Mouse (Mus musculus) neural tube, embryonic 12.5 days (tissue): ENCODE results near the gene Dennd5a. TPM values are rescaled to one million over a fixed set of nuclear protein-coding genes. Genes with fewer than 3 reads are reported as not detected.
A peak's percentile ranks its signal among the peaks of the same experiment; 100 is the strongest.

Experiments
- ATAC-seq: fragments of 200-750 bp; cut with Nextera tagmentation; 2 replicates; pipeline ENCODE4 v1.8.0; 2017; ENCODE audit warnings: low read depth, mild to moderate bottlenecking, moderate TSS enrichment, moderate library complexity; ENCODE audit not compliant: low FRiP score
- H3K27ac ChIP-seq: fragments of 300-500 bp; sonication (generic); 2 replicates; pipeline ENCODE4 v1.5.1; 2016
- H3K27me3 ChIP-seq: fragments of 300-500 bp; sonication (generic); replicated peaks from 2 replicates; pipeline ENCODE4 v1.6.1; 2016; ENCODE audit warnings: mild to moderate bottlenecking
- H3K36me3 ChIP-seq: fragments of 300-500 bp; sonication (generic); 2 replicates; pipeline ENCODE4 v1.6.1; 2016; ENCODE audit warnings: mild to moderate bottlenecking
- H3K4me1 ChIP-seq: fragments of 300-500 bp; sonication (generic); 2 replicates; pipeline ENCODE4 v1.6.1; 2016
- H3K4me2 ChIP-seq: fragments of 300-500 bp; sonication (generic); replicated peaks from 2 replicates; pipeline ENCODE4 v1.6.1; 2016; ENCODE audit warnings: mild to moderate bottlenecking
- H3K4me3 ChIP-seq: fragments of 300-500 bp; sonication (generic); 2 replicates; pipeline ENCODE4 v1.5.1; 2016
- H3K9ac ChIP-seq: fragments of 300-500 bp; sonication (generic); 2 replicates; pipeline ENCODE4 v1.6.1; 2016; ENCODE audit warnings: mild to moderate bottlenecking
- H3K9me3 ChIP-seq: fragments of 300-500 bp; sonication (generic); 2 replicates; pipeline ENCODE4 v1.6.1; 2016; ENCODE audit warnings: mild to moderate bottlenecking
- WGBS: fragments of 180-500 bp; shearing (Covaris S2); methylation state at CpG from one replicate; pipeline ENCODE4 v1.1.7; 2016; 5-methylcytosine and 5-hydroxymethylcytosine counted together
- polyA plus RNA-seq: library from polyadenylated mRNA; unstranded; fragments of >200 nt; fragmentation: Nextera tagmentation; extraction: Ambion mirVana; gene quantifications from 2 replicates; pipeline ENCODE4 v1.2.1, GENCODE M21; 2016

The Dennd5a gene
- polyA plus RNA-seq, 1 experiment from 2014 or later: 69.9 TPM

DNA sequence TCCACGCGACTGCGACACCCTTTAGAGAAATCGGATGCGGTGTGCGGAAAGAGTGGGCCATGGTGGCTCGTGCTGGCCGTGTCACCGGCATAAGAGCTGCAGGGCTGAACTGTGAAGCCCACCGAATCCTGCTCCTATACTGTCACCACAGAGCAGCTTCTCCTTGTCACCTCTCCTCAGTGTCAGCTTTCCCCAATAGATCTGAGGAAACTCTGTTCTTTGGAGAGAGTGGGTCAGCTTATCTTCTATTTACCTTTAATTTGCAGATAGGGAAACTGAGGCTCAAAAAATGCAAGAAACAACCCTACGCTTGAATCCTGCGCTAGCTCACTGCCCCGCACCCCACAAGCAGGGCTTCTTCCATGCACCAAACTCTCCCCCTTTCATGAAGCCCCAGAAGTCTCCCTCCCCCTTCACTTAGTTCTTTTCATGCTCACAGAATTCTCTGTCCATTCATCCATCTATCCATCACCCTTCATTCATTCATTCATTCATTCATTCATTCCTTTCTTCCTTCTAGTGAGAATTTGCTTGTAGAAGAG, 414 bp upstream of the Dennd5a start:
- 8% methylated on average over 13 of the region's 13 CpGs for WGBS

DNA sequence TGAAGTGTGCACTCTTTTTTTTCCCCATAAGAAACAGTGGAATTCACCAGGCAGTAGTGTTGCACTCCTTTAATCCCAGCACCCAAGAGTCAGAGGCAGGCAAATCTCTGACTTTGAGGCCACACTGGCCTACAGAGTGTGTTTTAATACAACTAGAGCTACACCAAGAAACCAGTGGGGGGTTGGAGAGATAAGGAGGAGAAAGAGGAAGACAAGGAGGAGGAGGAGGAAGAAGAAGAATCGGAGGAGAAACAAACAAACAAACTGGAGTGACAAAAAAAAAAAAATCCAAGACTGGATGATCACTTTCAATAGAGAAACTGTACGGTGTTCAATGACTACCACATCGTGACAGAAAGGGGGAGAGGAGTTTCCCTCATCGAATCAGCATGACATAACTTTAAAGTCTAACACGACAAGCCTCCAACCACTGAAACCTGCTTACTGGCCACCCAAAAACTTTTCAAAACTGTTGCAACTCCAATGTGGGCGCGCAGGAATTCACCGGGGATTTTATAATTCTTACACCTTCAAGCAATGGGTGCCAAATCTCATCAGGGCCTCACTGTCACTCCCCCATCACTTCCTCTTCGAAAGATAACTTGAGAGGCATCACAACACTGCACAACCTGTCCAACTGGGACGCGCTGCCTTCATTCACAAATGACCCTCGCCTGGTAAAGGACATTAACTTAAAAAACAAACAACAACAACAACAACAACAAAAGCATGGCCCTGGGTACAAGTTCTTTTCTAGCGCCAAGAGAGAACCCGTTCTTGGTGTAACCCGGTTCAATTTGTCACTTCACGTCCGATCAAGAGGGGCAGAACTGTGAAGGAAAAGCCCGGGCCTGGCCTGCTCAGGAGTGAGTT, 1.2 kb downstream of the Dennd5a start:
- Histone ChIP-seq H3K27ac (peak overlapping the region; percentile 86; the same call in 1 of the 2 replicates), H3K4me2 (peak overlapping the region; percentile 82), H3K9me3 (no peaks in the 10 kb centered on the region), H3K27me3 (no peaks in the 10 kb centered on the region), H3K4me3 (peak overlapping the region; percentile 91), H3K4me1 (peaks cover 29% of the 10 kb centered on the region), H3K9ac (peak overlapping the region; percentile 96), H3K36me3 (no peaks in the 10 kb centered on the region)
- ATAC-seq: 0 out of 2 replicates have a peak, but pooled peaks have one; percentile 3
- 11% methylated on average over 18 of the region's 18 CpGs for WGBS

More for the DNA sequence above, 414 bp upstream of the Dennd5a start:
- H3K4me3 ChIP-seq: peak overlapping the region; percentile 91
- H3K9me3 ChIP-seq: no peaks in the 10 kb centered on the region
- H3K27ac ChIP-seq: peak overlapping the region; percentile 86
- H3K4me2 ChIP-seq: peak overlapping the region; percentile 82
- ATAC-seq: peak; percentile 30
- H3K36me3 ChIP-seq: no peaks in the 10 kb centered on the region
- no peaks in the 10 kb centered on the region for H3K27me3 ChIP-seq
- H3K4me1 ChIP-seq: peaks cover 27% of the 10 kb centered on the region
- peak overlapping the region; percentile 96 for H3K9ac ChIP-seq

DNA sequence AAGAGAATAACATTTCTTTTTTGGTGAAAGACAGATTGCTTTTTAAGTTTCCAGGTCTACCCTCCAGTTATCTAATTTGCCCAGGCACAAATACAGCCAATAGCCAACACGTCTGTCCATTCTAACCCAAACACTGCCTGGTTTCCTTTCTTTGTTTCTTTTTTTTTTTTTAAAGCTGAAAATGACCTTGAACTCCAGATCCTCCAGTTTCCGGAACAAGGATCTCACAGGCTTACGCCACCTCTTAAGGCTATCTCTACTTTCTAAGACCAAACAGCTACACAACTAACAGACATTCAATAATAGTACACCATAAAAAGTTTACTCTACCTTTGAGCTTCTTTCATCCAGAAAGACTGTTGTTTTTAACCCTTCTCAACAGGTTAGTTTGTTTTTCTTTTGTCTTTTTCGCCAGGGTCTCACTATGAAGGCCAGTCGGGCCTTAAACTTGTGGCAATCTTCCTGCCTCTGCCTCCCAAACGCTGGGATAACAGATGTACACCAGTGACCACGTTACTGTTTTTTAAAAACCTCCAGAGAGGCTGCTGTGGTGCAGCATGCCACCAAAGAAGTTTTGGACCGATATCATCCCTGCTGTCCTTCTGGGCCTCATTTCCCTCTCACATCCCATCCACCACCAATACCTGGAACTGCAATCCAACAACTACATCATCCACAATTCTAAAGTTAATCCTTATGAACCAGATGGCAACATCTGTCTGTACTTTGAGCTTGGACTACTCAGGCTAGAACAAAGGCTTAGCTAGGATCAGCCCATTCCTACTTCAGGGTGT, 2.1 kb downstream of the Dennd5a start:
- peak overlapping the region; percentile 91 for H3K4me3 ChIP-seq
- H3K4me2 ChIP-seq: peak overlapping the region; percentile 82
- no peaks in the 10 kb centered on the region for H3K36me3 ChIP-seq
- ATAC-seq: no peak
- no peaks in the 10 kb centered on the region for H3K9me3 ChIP-seq
- H3K4me1 ChIP-seq: peaks cover 32% of the 10 kb centered on the region
- no peaks in the 10 kb centered on the region for H3K27me3 ChIP-seq
- no peak overlapping the region for H3K27ac ChIP-seq
- peak overlapping the region; percentile 96 for H3K9ac ChIP-seq
- WGBS: 66% methylated on average over 8 of the region's 8 CpGs

DNA sequence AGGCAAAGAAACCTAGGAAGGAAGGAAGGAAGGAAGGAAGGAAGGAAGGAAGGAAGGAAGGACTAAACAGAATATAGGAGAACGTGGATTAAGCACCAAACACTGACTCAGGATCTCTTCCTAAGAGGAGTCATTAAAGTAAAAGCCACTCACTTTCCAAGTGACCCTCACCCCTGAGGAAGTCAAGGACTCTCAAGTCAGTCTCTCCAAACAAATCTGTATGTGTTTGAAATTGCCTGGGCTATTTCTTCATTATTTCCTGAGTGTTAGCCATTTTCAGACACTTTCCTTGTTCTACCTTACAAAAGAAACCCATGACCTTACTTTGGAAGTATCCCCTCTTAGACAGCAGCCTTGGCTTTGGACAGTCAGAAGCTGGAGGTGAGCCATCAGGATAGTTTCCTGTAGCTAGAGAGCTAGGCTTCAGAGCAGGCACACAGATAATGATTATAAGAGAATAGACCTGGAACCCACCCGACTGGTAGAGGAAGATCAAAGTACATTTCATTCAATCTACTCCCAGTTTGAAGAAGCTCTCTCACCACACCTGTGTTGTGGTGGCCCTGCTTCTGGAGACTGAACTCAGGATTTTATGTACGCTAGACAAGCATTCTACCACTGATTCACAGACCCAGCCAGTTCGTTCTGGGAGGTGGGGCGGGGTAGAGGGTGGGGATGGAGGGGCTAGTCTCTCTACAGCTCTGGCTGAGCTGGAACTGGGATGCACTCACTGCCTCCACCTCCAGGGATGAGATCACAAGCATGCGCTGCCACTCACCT, 5.5 kb downstream of the Dennd5a start:
- Histone ChIP-seq H3K9me3 (no peaks in the 10 kb centered on the region), H3K27ac (no peak overlapping the region), H3K4me3 (no peak overlapping the region), H3K9ac (no peak overlapping the region), H3K4me2 (no peak overlapping the region), H3K36me3 (no peaks in the 10 kb centered on the region), H3K4me1 (peaks cover 22% of the 10 kb centered on the region), H3K27me3 (no peaks in the 10 kb centered on the region)
- 66% methylated on average over 6 of the region's 6 CpGs for WGBS
- ATAC-seq: no peak

DNA sequence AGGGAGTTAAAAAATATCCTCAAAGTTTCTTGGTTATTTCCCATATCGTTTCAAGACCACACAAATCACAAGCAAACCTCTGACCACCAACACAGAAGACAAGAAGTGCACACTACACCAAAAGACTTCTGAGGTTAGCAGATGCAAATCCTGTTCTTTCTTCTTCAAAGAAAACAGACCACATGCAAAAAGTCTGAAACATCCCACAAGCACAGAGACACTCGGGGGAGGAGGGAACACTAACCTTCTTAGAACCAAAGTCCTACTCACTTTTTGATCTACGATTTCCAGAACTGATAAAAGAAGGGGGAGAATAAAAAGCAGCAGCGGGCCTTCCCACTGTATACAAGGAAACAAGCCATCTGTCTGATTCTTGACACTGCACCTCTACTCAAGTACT, 9.0 kb downstream of the Dennd5a start:
- ATAC-seq: no peak
- 82% methylated on average over 4 of the region's 4 CpGs for WGBS
- Histone ChIP-seq H3K4me1 (peaks cover 8% of the 10 kb centered on the region; the same call in 1 of the 2 replicates), H3K9me3 (no peaks in the 10 kb centered on the region), H3K27ac (no peak overlapping the region), H3K36me3 (no peaks in the 10 kb centered on the region), H3K4me3 (no peak overlapping the region), H3K4me2 (no peak overlapping the region), H3K9ac (no peak overlapping the region), H3K27me3 (no peaks in the 10 kb centered on the region)

DNA sequence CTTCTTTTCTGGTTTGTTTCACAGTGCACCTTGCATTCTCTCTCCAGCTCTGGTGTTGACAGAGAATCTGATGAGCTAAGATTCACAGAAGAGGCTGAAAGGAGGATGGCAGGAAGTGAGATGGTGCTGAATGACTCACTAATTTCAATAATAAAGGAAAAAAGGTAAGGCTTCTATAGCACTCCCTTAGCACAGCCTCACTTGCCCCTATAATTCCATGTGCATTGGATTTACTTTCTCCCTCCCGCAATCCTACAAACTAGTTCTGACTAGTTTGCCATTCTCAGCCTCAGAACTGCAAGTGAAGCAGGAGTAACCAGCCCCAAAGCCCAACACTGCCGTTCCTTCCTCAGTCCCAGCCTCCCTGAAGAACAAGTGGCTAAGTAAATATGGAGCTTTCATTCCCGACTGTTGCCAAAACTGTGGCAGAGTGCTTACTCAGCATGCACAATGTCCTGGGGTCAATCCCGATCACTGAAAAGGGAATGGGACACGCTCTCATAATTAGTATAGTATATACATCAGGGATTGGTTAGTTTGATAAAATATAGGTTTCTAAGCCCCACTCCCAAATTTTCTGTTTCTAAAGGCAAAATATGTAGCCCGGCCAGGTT, 15.7 kb downstream of the Dennd5a start:
- no peaks in the 10 kb centered on the region for H3K27me3 ChIP-seq
- H3K9me3 ChIP-seq: no peaks in the 10 kb centered on the region
- no peak overlapping the region for H3K27ac ChIP-seq
- no peak overlapping the region for H3K4me2 ChIP-seq
- H3K36me3 ChIP-seq: no peaks in the 10 kb centered on the region
- no peak overlapping the region for H3K9ac ChIP-seq
- WGBS: 63% methylated on average over 6 of the region's 6 CpGs
- ATAC-seq: no peak
- no peak overlapping the region for H3K4me3 ChIP-seq
- H3K4me1 ChIP-seq: peaks cover 3% of the 10 kb centered on the region; the same call in 1 of the 2 replicates

DNA sequence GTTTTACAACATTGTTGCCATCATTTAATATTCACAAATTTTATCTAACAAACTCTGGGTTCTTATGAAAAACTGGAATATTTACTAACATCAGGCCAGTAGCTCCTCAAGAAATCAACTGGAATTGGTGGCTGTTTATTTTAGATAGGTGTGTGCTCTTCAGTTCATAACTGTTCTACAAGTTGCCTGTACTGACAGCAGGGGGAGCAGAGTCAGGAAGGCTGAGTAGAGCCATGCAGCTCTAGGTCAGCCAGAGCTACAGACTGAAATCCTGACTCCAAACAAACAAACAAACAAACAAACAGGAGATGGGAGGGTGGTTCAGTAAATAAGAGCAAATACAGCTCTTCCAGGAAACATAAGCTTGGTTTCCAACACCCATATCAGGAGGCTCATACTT, 30.6 kb downstream of the Dennd5a start:
- Histone ChIP-seq H3K36me3 (peaks cover 42% of the 10 kb centered on the region), H3K9ac (no peak overlapping the region), H3K27ac (no peak overlapping the region), H3K27me3 (no peaks in the 10 kb centered on the region), H3K4me2 (no peak overlapping the region), H3K4me1 (0 out of 2 replicates have a peak, but pooled peaks cover 3% of the 10 kb centered on the region), H3K4me3 (no peak overlapping the region), H3K9me3 (no peaks in the 10 kb centered on the region)
- no peak for ATAC-seq

DNA sequence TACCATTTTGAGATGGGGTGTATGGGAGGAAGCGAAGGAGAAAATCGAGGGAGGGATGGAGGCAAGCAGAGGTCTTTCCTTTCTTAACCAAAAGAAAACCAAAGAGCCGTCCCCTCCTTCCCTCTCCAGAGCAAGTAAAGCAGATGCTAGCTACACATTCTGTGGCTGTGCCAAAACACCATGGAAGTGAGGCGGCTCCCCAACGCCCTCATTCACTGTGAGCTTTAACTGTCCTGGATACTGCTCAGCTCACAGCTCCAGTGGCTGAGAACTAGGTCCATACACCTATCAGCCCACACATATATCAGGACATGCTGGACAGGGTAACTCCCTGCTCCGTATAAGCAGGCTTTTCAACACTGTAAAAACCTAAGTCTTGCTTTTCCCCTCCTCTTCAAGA, 31.9 kb downstream of the Dennd5a start:
- Histone ChIP-seq H3K27me3 (no peaks in the 10 kb centered on the region), H3K4me3 (no peak overlapping the region), H3K9me3 (no peaks in the 10 kb centered on the region), H3K4me1 (0 out of 2 replicates have a peak, but pooled peaks cover 3% of the 10 kb centered on the region), H3K4me2 (no peak overlapping the region), H3K27ac (no peak overlapping the region), H3K36me3 (peaks cover 34% of the 10 kb centered on the region), H3K9ac (no peak overlapping the region)
- ATAC-seq: no peak
- 86% methylated on average over 6 of the region's 6 CpGs for WGBS

DNA sequence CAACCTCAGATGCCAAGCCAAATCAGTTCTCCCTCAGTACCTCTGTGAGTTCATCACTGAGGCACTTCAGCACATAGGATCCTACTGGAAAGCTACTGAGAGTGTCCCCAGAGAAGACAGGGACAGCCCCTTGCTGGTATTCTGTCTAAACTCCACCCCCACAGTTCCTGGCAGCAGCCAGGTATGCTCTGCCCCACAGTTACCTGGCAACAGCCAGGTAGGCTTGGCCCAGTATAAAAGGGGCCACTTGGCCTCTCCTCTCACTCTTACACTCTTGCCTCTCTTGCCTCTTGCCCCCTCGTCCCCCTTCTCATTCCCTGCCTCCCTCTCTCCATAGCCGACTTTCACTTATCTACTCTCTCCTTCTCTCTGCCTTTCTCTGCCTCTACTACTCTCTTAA, 35.3 kb downstream of the Dennd5a start:
- no peak for ATAC-seq
- no peaks in the 10 kb centered on the region for H3K27me3 ChIP-seq
- WGBS: 72% methylated on average over 2 of the region's 2 CpGs
- no peak overlapping the region for H3K27ac ChIP-seq
- H3K4me2 ChIP-seq: no peak overlapping the region
- H3K9ac ChIP-seq: no peak overlapping the region
- H3K9me3 ChIP-seq: no peaks in the 10 kb centered on the region
- no peak overlapping the region for H3K4me3 ChIP-seq
- H3K4me1 ChIP-seq: 0 out of 2 replicates have a peak, but pooled peaks cover 3% of the 10 kb centered on the region
- H3K36me3 ChIP-seq: peaks cover 38% of the 10 kb centered on the region

DNA sequence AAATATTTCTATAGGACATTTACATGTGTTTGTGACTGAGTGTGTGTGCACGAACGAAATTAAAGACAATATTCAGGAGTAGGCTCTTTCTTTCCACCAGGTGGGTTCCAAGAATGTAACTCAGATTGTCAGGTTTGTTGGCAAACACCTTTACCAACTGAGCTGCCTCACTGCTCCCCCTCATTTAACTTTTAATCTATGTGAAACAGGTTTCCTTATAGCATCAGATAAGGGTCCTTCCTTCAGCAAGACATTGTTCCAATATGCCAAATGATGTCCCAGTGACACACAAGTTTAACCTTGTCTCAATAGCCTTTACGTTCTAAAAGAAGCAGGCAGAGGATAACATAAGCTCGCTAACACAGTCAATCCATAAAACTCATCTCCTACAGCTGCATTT, 37.4 kb downstream of the Dennd5a start:
- no peak for ATAC-seq
- Histone ChIP-seq H3K4me3 (no peak overlapping the region), H3K4me1 (0 out of 2 replicates have a peak, but pooled peaks cover 3% of the 10 kb centered on the region), H3K27ac (no peak overlapping the region), H3K36me3 (peaks cover 57% of the 10 kb centered on the region), H3K9me3 (no peaks in the 10 kb centered on the region), H3K4me2 (no peak overlapping the region), H3K9ac (no peak overlapping the region), H3K27me3 (no peaks in the 10 kb centered on the region)
- WGBS: 95% methylated on average over 4 of the region's 4 CpGs

DNA sequence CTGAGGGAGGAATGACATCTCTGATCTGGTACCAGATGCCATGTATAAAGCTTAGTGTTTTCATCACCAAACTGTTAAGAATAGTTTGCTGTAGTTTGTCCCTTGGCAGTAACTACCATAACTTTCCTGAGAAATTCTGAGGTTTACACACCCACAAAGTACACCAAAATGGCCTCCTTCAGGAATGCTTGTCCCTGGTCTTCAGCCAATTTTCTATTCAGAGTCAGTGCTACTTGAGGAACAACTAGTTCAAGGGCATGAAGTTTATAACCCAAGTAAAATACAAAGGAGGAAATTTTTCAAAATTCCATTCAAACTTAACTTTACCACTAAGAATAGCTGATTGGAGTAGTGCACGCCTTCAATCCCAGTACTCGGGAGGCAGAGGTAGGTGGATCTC, 54.1 kb downstream of the Dennd5a start:
- Histone ChIP-seq H3K4me1 (no peaks in the 10 kb centered on the region), H3K27ac (no peak overlapping the region), H3K4me3 (no peak overlapping the region), H3K27me3 (no peaks in the 10 kb centered on the region), H3K4me2 (no peak overlapping the region), H3K9me3 (no peaks in the 10 kb centered on the region), H3K36me3 (peaks cover 86% of the 10 kb centered on the region), H3K9ac (no peak overlapping the region)
- WGBS: 91% methylated on average over 2 of the region's 2 CpGs
- no peak for ATAC-seq
